8 mouse cellular contexts compared by ENCODE assay signal in the genomic region with DNA sequence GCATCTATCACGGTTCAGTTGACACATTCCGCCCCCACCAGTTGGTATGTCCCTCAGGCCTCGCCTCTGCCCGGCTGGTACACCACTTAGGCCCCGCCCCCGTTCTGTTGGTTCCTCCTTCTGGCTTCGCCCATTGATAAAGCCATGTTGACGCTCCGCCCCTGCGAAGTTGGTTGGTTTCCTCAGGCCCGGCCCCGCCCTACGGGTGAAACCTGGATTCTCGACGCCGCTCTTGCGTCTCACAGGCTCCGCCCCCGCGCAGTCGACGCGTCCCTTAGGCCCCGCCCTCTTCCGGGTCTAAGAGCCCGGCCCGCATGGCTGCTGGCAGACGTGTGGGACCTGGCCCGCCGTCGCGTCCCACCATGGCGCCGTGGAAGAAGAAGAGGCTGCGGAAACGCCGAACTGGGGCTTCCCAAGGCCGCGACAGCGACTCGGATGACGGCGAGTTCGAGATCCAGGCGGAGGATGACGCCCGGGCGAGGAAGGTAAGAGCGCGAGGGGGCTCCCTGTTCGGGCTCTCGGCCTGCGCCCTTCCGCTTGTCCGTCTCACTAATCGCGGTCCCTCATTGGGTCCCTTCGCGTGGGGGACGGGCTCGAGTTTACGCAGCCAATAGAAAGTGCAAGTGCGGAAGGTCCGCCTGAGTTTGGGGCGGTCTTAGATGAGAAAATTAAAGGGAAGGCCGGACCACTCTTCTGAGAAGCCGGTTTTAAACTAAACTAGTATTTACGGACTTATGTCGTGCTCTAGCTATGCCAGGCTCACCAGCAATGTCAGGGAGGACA. TPM values are rescaled to one million over a fixed set of nuclear protein-coding genes. Genes with fewer than 3 reads are reported as not detected.
DNase-seq lines count a peak whose midpoint lies in the region; ATAC-seq and TF ChIP-seq lines count a peak whose summit lies in the region.

No protein-coding gene starts in this region.

- H3K4me2 ChIP-seq in forebrain, embryonic 12.5 days: peak overlapping the region; percentile 90
- H3K4me2 ChIP-seq in heart, postnatal 0 days (ENCODE audit: low read depth, low read length): peak overlapping the region; percentile 97
- peak overlapping the region; percentile 98 for H3K4me2 ChIP-seq in liver, embryonic 16.5 days (ENCODE audit: low read depth, low read length)
- peak overlapping the region; percentile 96 for H3K4me2 ChIP-seq in neural tube, embryonic 13.5 days

- peak overlapping the region; percentile 65 for H3K9ac ChIP-seq in forebrain, embryonic 12.5 days
- peak overlapping the region; percentile 68 for H3K9ac ChIP-seq in heart, postnatal 0 days (replicated peaks; ENCODE audit: low read depth, low read length)
- H3K9ac ChIP-seq in liver, embryonic 16.5 days (ENCODE audit: low read depth, low read length): peak overlapping the region; percentile 69
- peak overlapping the region; percentile 77 for H3K9ac ChIP-seq in neural tube, embryonic 13.5 days

- H3K27ac ChIP-seq in forebrain, embryonic 12.5 days: peak overlapping the region; percentile 77
- H3K27ac ChIP-seq in heart, postnatal 0 days (ENCODE audit: low read depth): peak overlapping the region; percentile 88
- H3K27ac ChIP-seq in liver, embryonic 16.5 days (ENCODE audit: low read length): peak overlapping the region; percentile 84
- peak overlapping the region; percentile 91 for H3K27ac ChIP-seq in neural tube, embryonic 13.5 days (replicated peaks)
- H3K27ac ChIP-seq in testis, adult 2 months (ENCODE audit: control insufficient read depth, insufficient read depth, low read depth, low read length): peak overlapping the region; percentile 92

- H3K36me3 ChIP-seq in E14TG2a.4 (ENCODE audit: insufficient read depth, low read length): peaks cover 65% of the 10 kb centered on the region
- peaks cover 31% of the 10 kb centered on the region for H3K36me3 ChIP-seq in forebrain, embryonic 12.5 days (replicated peaks)
- peaks cover 7% of the 10 kb centered on the region; the same call in 1 of the 2 replicates for H3K36me3 ChIP-seq in heart, postnatal 0 days (replicated peaks; ENCODE audit: control insufficient read depth, insufficient read depth, low read length)
- peaks cover 5% of the 10 kb centered on the region; the same call in 1 of the 2 replicates for H3K36me3 ChIP-seq in liver, embryonic 16.5 days (ENCODE audit: control insufficient read depth, insufficient read depth)
- H3K36me3 ChIP-seq in neural tube, embryonic 13.5 days: peaks cover 32% of the 10 kb centered on the region
- H3K36me3 ChIP-seq in testis, adult 2 months (ENCODE audit: control insufficient read depth, insufficient read depth, low read length): peaks cover under 1% of the 10 kb centered on the region; the same call in 1 of the 2 replicates

- WGBS in forebrain, embryonic 12.5 days: under 1% methylated on average over 64 of the region's 69 CpGs
- WGBS in heart, postnatal 0 days: under 1% methylated on average over 69 of the region's 69 CpGs
- WGBS in liver, embryonic 16.5 days (ENCODE audit: insufficient replicate concordance): under 1% methylated on average over 69 of the region's 69 CpGs
- WGBS in neural tube, embryonic 13.5 days: under 1% methylated on average over 69 of the region's 69 CpGs

- no peaks in the 10 kb centered on the region for H3K27me3 ChIP-seq in E14TG2a.4 (ENCODE audit: insufficient read depth, low read length)
- no peaks in the 10 kb centered on the region for H3K27me3 ChIP-seq in forebrain, embryonic 12.5 days
- no peaks in the 10 kb centered on the region for H3K27me3 ChIP-seq in heart, postnatal 0 days (ENCODE audit: control insufficient read depth, insufficient read depth, low read length)
- no peaks in the 10 kb centered on the region for H3K27me3 ChIP-seq in liver, embryonic 16.5 days (ENCODE audit: control insufficient read depth, insufficient read depth, low read depth, low read length)
- H3K27me3 ChIP-seq in neural tube, embryonic 13.5 days: no peaks in the 10 kb centered on the region
- H3K27me3 ChIP-seq in testis, adult 2 months (ENCODE audit: control insufficient read depth, insufficient read depth, low read length): no peaks in the 10 kb centered on the region

- no peak for TF ChIP-seq CTCF in E14TG2a.4 (conservative IDR thresholded peaks at IDR 0.05; ENCODE audit: low read length)
- no peak for TF ChIP-seq CTCF in heart, postnatal 0 days (IDR thresholded peaks at IDR 0.05; ENCODE audit: low read depth)
- no peak for TF ChIP-seq CTCF in testis, adult 2 months (IDR thresholded peaks at IDR 0.05; ENCODE audit: control insufficient read depth, insufficient read depth, insufficient replicate concordance, low read depth, low read length)

- peaks cover 80% of the 10 kb centered on the region for H3K4me1 ChIP-seq in E14TG2a.4 (replicated peaks; ENCODE audit: low read depth, low read length)
- H3K4me1 ChIP-seq in forebrain, embryonic 12.5 days: peaks cover 24% of the 10 kb centered on the region
- peaks cover 16% of the 10 kb centered on the region for H3K4me1 ChIP-seq in heart, postnatal 0 days (ENCODE audit: control insufficient read depth, insufficient read depth)
- H3K4me1 ChIP-seq in liver, embryonic 16.5 days (ENCODE audit: control insufficient read depth, low read depth, low read length): peaks cover 21% of the 10 kb centered on the region
- peaks cover 36% of the 10 kb centered on the region for H3K4me1 ChIP-seq in neural tube, embryonic 13.5 days (replicated peaks)
- peaks cover 17% of the 10 kb centered on the region for H3K4me1 ChIP-seq in testis, adult 2 months (ENCODE audit: control insufficient read depth, insufficient read depth, low read length)

- no peaks in the 10 kb centered on the region for H3K9me3 ChIP-seq in E14TG2a.4 (ENCODE audit: low read length)
- peaks cover 6% of the 10 kb centered on the region for H3K9me3 ChIP-seq in forebrain, embryonic 12.5 days
- no peaks in the 10 kb centered on the region for H3K9me3 ChIP-seq in heart, postnatal 0 days (replicated peaks; ENCODE audit: control insufficient read depth, low read length)
- H3K9me3 ChIP-seq in liver, embryonic 16.5 days (replicated peaks; ENCODE audit: control insufficient read depth, low read length): peaks cover 2% of the 10 kb centered on the region; the same call in 1 of the 2 replicates
- no peaks in the 10 kb centered on the region for H3K9me3 ChIP-seq in neural tube, embryonic 13.5 days

- peak; percentile 94 for ATAC-seq in forebrain, embryonic 12.5 days (ENCODE audit: low FRiP score)
- peak; percentile 93 for ATAC-seq in heart, postnatal 0 days (ENCODE audit: insufficient read depth, low read depth)
- peak; percentile 90 for ATAC-seq in liver, embryonic 16.5 days (ENCODE audit: low read depth)
- ATAC-seq in neural tube, embryonic 13.5 days (ENCODE audit: low read depth): peak; percentile 95

- peak; percentile 100 for DNase-seq in c-Kit-positive CD71-positive TER-119-positive erythroid progenitor cells, embryonic 14.5 days (ENCODE audit: low spot score)
- peak; percentile 100 for DNase-seq in heart, postnatal 0 days (ENCODE audit: low spot score)
- DNase-seq in kidney, postnatal 4 days: peak; percentile 100

- peak; percentile 83 for TF ChIP-seq POLR2A in testis, adult 2 months (IDR thresholded peaks at IDR 0.05; ENCODE audit: control insufficient read depth, low read depth, low read length)

- TF ChIP-seq EP300 in heart, postnatal 0 days (IDR thresholded peaks at IDR 0.05; ENCODE audit: low read depth): no peak

- peak overlapping the region; percentile 97 for H3K4me3 ChIP-seq in E14TG2a.4 (replicated peaks; ENCODE audit: low read length)
- peak overlapping the region; percentile 74 for H3K4me3 ChIP-seq in forebrain, embryonic 12.5 days (replicated peaks)
- H3K4me3 ChIP-seq in heart, postnatal 0 days (ENCODE audit: low read depth, low read length): peak overlapping the region; percentile 82
- peak overlapping the region; percentile 90 for H3K4me3 ChIP-seq in liver, embryonic 16.5 days (ENCODE audit: low read depth, low read length)
- peak overlapping the region; percentile 52 for H3K4me3 ChIP-seq in neural tube, embryonic 13.5 days
- H3K4me3 ChIP-seq in testis, adult 2 months (ENCODE audit: control insufficient read depth, low read depth, low read length): peak overlapping the region; percentile 96

RNA-seq across cellular contexts. Expression of a gene that starts 0.5 kb away (rescaled TPM):
- polyA plus RNA-seq in forebrain, embryonic 12.5 days (2016; fragmentation: Nextera tagmentation; extraction: Ambion mirVana): 50.7 and 52.6 TPM in 2 replicates
- total RNA-seq in heart, postnatal 0 days (2014; rRNA removed; ENCODE audit: low replicate concordance): 23.0 and 24.1 TPM in 2 replicates
- 17.1 and 18.2 TPM in 2 replicates for polyA plus RNA-seq in heart, postnatal 0 days (2015; fragmentation: Nextera tagmentation; extraction: Ambion mirVana)
- polyA plus RNA-seq in liver, embryonic 16.5 days (2015; fragmentation: Nextera tagmentation; extraction: Ambion mirVana): 14.7 and 16.1 TPM in 2 replicates
- polyA plus RNA-seq in neural tube, embryonic 13.5 days (2015; fragmentation: Nextera tagmentation; extraction: Ambion mirVana): 44.6 and 45.7 TPM in 2 replicates
- 14.9 and 16.6 TPM in 2 replicates for polyA plus RNA-seq in testis, adult 2 months (2012; rRNA removed)

RNA-seq across cellular contexts. Expression of a gene that starts 0.6 kb away (rescaled TPM):
- 13.6 and 16.6 TPM in 2 replicates for polyA plus RNA-seq in forebrain, embryonic 12.5 days (2016; fragmentation: Nextera tagmentation; extraction: Ambion mirVana)
- total RNA-seq in heart, postnatal 0 days (2014; rRNA removed; ENCODE audit: low replicate concordance): 20.2 and 24.5 TPM in 2 replicates
- polyA plus RNA-seq in heart, postnatal 0 days (2015; fragmentation: Nextera tagmentation; extraction: Ambion mirVana): 15.7 and 16.3 TPM in 2 replicates
- 3.6 and 3.7 TPM in 2 replicates for polyA plus RNA-seq in liver, embryonic 16.5 days (2015; fragmentation: Nextera tagmentation; extraction: Ambion mirVana)
- 19.9 and 25.1 TPM in 2 replicates for polyA plus RNA-seq in neural tube, embryonic 13.5 days (2015; fragmentation: Nextera tagmentation; extraction: Ambion mirVana)
- 9.0 and 13.2 TPM in 2 replicates for polyA plus RNA-seq in testis, adult 2 months (2012; rRNA removed)

RNA-seq across cellular contexts. Expression of a gene that starts 21.0 kb away (rescaled TPM):
- 0.28 TPM in 1 of 2 replicates, not detected in the other for polyA plus RNA-seq in forebrain, embryonic 12.5 days (2016; fragmentation: Nextera tagmentation; extraction: Ambion mirVana)
- not detected in 2 replicates for total RNA-seq in heart, postnatal 0 days (2014; rRNA removed; ENCODE audit: low replicate concordance)
- polyA plus RNA-seq in heart, postnatal 0 days (2015; fragmentation: Nextera tagmentation; extraction: Ambion mirVana): not detected in 2 replicates
- not detected in 2 replicates for polyA plus RNA-seq in liver, embryonic 16.5 days (2015; fragmentation: Nextera tagmentation; extraction: Ambion mirVana)
- polyA plus RNA-seq in neural tube, embryonic 13.5 days (2015; fragmentation: Nextera tagmentation; extraction: Ambion mirVana): not detected in 2 replicates
- polyA plus RNA-seq in testis, adult 2 months (2012; rRNA removed): 6.4 and 7.8 TPM in 2 replicates

RNA-seq across cellular contexts. Expression of a gene that starts 24.2 kb away (rescaled TPM):
- polyA plus RNA-seq in forebrain, embryonic 12.5 days (2016; fragmentation: Nextera tagmentation; extraction: Ambion mirVana): 1.3 and 1.4 TPM in 2 replicates
- total RNA-seq in heart, postnatal 0 days (2014; rRNA removed; ENCODE audit: low replicate concordance): not detected in 2 replicates
- polyA plus RNA-seq in heart, postnatal 0 days (2015; fragmentation: Nextera tagmentation; extraction: Ambion mirVana): 0.14 and 0.18 TPM in 2 replicates
- polyA plus RNA-seq in liver, embryonic 16.5 days (2015; fragmentation: Nextera tagmentation; extraction: Ambion mirVana): 1.2 TPM in 2 replicates
- 0.94 and 1.0 TPM in 2 replicates for polyA plus RNA-seq in neural tube, embryonic 13.5 days (2015; fragmentation: Nextera tagmentation; extraction: Ambion mirVana)
- 77.3 and 85.9 TPM in 2 replicates for polyA plus RNA-seq in testis, adult 2 months (2012; rRNA removed)

RNA-seq across cellular contexts. Expression of a gene that starts 24.5 kb away (rescaled TPM):
- polyA plus RNA-seq in forebrain, embryonic 12.5 days (2016; fragmentation: Nextera tagmentation; extraction: Ambion mirVana): 11.8 and 15.1 TPM in 2 replicates
- 15.8 and 27.6 TPM in 2 replicates for total RNA-seq in heart, postnatal 0 days (2014; rRNA removed; ENCODE audit: low replicate concordance)
- polyA plus RNA-seq in heart, postnatal 0 days (2015; fragmentation: Nextera tagmentation; extraction: Ambion mirVana): 11.5 and 11.7 TPM in 2 replicates
- polyA plus RNA-seq in liver, embryonic 16.5 days (2015; fragmentation: Nextera tagmentation; extraction: Ambion mirVana): 21.5 and 24.2 TPM in 2 replicates
- polyA plus RNA-seq in neural tube, embryonic 13.5 days (2015; fragmentation: Nextera tagmentation; extraction: Ambion mirVana): 22.4 and 22.5 TPM in 2 replicates
- polyA plus RNA-seq in testis, adult 2 months (2012; rRNA removed): 18.7 and 20.7 TPM in 2 replicates

Comparison
In these comparisons a context has a peak if more than half of its experiments do, and no peak if none do; other contexts are left out.
1. Peak in every context shown above with its lines: DNase-seq, ATAC-seq, H3K4me3 ChIP-seq and H3K27ac ChIP-seq.